In the genomic region with DNA sequence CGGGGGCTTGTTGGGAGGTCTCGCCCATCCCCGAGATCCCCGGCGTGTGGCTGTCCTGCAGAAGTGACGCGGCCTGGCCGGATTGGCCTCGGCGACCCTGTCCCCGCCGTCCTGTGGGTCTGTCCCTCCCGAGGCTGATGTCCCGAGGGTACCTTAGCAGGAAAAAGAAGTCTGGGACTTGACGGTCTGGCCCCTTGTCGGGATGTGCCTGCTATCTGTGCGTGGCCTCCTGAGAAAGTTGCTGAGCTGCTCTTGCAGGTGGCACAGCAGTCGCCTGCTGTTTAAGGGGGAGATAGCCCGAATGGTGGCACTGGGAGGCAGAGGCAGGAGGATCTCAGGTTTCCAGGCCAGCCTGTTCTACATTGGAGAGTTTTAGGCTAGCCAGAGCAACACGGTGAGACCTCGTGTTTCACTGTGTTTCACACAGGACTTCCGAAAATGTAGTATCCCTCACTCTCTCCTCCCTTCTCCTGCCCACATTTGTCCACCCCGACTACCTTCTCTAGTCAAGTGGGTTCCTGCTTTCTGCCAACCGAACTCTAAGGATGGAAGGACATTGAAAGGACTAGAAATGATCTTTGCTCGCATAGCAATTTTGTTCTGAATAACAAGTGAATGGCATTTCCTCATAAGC, we compare ENCODE assay signal across 8 mouse cellular contexts. TPM values are rescaled to one million over a fixed set of nuclear protein-coding genes. Genes with fewer than 3 reads are reported as not detected.
DNase-seq lines count a peak whose midpoint lies in the region; ATAC-seq and TF ChIP-seq lines count a peak whose summit lies in the region.

No protein-coding gene starts in this region.

- 22% methylated on average over 25 of the region's 25 CpGs for WGBS in heart, embryonic 12.5 days

- no peak for TF ChIP-seq CTCF in Patski (IDR thresholded peaks at IDR 0.05)

- CTCF ChIA-PET in Patski (lab: Charles Lee): interaction anchor here (1.2 kb wide), 1 partner anchor 55 kb away, joined by 5 read pairs; no protein-coding TSS in a partner anchor

- peak; percentile 16; the same call in 1 of the 2 replicates for ATAC-seq in heart, embryonic 12.5 days (ENCODE audit: insufficient number of reproducible peaks, low FRiP score)
- peak; percentile 28 for ATAC-seq in Patski
- ATAC-seq in granulocyte monocyte progenitor cell, adult 5-6 weeks (replicated peaks; ENCODE audit: poor library complexity, severe bottlenecking): peak; percentile 7; the same call in 1 of the 2 replicates

- peak overlapping the region; percentile 82 for H3K4me3 ChIP-seq in heart, embryonic 12.5 days
- peak overlapping the region; percentile 97 for H3K4me3 ChIP-seq in megakaryocyte, embryonic 14.5 days (replicated peaks)

- H3K9me3 ChIP-seq in heart, embryonic 12.5 days (replicated peaks): no peaks in the 10 kb centered on the region
- H3K9me3 ChIP-seq in megakaryocyte, embryonic 14.5 days: no peaks in the 10 kb centered on the region

- in situ Hi-C loops in Patski (cut with MboI; ENCODE audit: low pct_unique_long_range_greater_than_20kb): no loop called here

- peak overlapping the region; percentile 85 for H3K9ac ChIP-seq in heart, embryonic 12.5 days

- H3K27me3 ChIP-seq in heart, embryonic 12.5 days (replicated peaks): no peaks in the 10 kb centered on the region
- no peaks in the 10 kb centered on the region for H3K27me3 ChIP-seq in Patski
- no peaks in the 10 kb centered on the region for H3K27me3 ChIP-seq in megakaryocyte, embryonic 14.5 days (replicated peaks)

- peak overlapping the region; percentile 67 for H3K27ac ChIP-seq in heart, embryonic 12.5 days (ENCODE audit: poor library complexity, severe bottlenecking)

- DNase-seq in heart, adult 18-20 months: no peak
- no peak for DNase-seq in Patski (ENCODE audit: low read depth, low spot score)
- no peak for DNase-seq in thymus, postnatal 0 days (ENCODE audit: low spot score)
- no peak for DNase-seq in T-cell, adult 2 months (ENCODE audit: low spot score)
- DNase-seq in adrenal gland, postnatal 4 days (ENCODE audit: low spot score in 2 of 2): no peak

- peak overlapping the region; percentile 80 for H3K4me2 ChIP-seq in heart, embryonic 12.5 days

- H3K4me1 ChIP-seq in heart, embryonic 12.5 days (replicated peaks): peaks cover 6% of the 10 kb centered on the region
- H3K4me1 ChIP-seq in megakaryocyte, embryonic 14.5 days: peaks cover 35% of the 10 kb centered on the region

- POLR2A ChIA-PET in Patski (lab: Charles Lee): no interaction called here

- peaks cover 7% of the 10 kb centered on the region; the same call in 1 of the 2 replicates for H3K36me3 ChIP-seq in heart, embryonic 12.5 days
- peaks cover 22% of the 10 kb centered on the region for H3K36me3 ChIP-seq in megakaryocyte, embryonic 14.5 days (replicated peaks; ENCODE audit: low read length)

RNA-seq across cellular contexts. Expression of a gene that starts 0.4 kb away (rescaled TPM):
- 11.2 and 13.1 TPM in 2 replicates for polyA plus RNA-seq in heart, embryonic 12.5 days (2016; fragmentation: Nextera tagmentation; extraction: Ambion mirVana)
- 1 to 10 TPM; 5.0 TPM for total RNA-seq in heart, adult 18-20 months (2021)
- 13.8 TPM for polyA plus RNA-seq in Patski (2021)
- 25.0 and 31.3 TPM in 2 replicates for total RNA-seq in granulocyte monocyte progenitor cell, adult 5-6 weeks (2014; fragmentation: Nextera tagmentation)
- 14.7 and 18.1 TPM in 2 replicates for total RNA-seq in granulocyte monocyte progenitor cell, adult 5-6 weeks (2017)
- polyA plus RNA-seq in megakaryocyte, embryonic 14.5 days (2012; ENCODE audit: insufficient read depth, low replicate concordance): not detected in 2 replicates
- 11.3 and 12.1 TPM in 2 replicates for polyA plus RNA-seq in thymus, postnatal 0 days (2015; fragmentation: Nextera tagmentation; extraction: Ambion mirVana)
- total RNA-seq in adrenal gland, postnatal 4 days (2021): 10 to 100 TPM; 17.0 to 18.8 TPM

RNA-seq across cellular contexts. Expression of a gene that starts 59.8 kb away (rescaled TPM):
- not detected in 2 replicates for polyA plus RNA-seq in heart, embryonic 12.5 days (2016; fragmentation: Nextera tagmentation; extraction: Ambion mirVana)
- total RNA-seq in heart, adult 18-20 months (2021): under 1 TPM; 0.22 to 0.36 TPM
- polyA plus RNA-seq in Patski (2021): not detected
- total RNA-seq in granulocyte monocyte progenitor cell, adult 5-6 weeks (2014; fragmentation: Nextera tagmentation): not detected in 2 replicates
- total RNA-seq in granulocyte monocyte progenitor cell, adult 5-6 weeks (2017): not detected in 2 replicates
- not detected in 2 replicates for polyA plus RNA-seq in megakaryocyte, embryonic 14.5 days (2012; ENCODE audit: insufficient read depth, low replicate concordance)
- 0.05 TPM in 1 of 2 replicates, not detected in the other for polyA plus RNA-seq in thymus, postnatal 0 days (2015; fragmentation: Nextera tagmentation; extraction: Ambion mirVana)
- 1 to 10 TPM; 4.2 to 4.5 TPM for total RNA-seq in adrenal gland, postnatal 4 days (2021)

Comparison
In these comparisons a context has a peak if more than half of its experiments do, and no peak if none do; other contexts are left out.
1. RNA of a gene that starts 0.4 kb away (polyA plus RNA-seq): 13.8 TPM in Patski (single experiment), 11.3 to 12.1 TPM in thymus, postnatal 0 days and 11.2 to 13.1 TPM in heart, embryonic 12.5 days; not detected in megakaryocyte, embryonic 14.5 days; every median in the first group is over 10 times any median in the second.
2. Peak in every context shown above with its lines, with median percentiles within 50 percentile points of each other: ATAC-seq.